8 mouse cellular contexts compared by ENCODE assay signal in the genomic region with DNA sequence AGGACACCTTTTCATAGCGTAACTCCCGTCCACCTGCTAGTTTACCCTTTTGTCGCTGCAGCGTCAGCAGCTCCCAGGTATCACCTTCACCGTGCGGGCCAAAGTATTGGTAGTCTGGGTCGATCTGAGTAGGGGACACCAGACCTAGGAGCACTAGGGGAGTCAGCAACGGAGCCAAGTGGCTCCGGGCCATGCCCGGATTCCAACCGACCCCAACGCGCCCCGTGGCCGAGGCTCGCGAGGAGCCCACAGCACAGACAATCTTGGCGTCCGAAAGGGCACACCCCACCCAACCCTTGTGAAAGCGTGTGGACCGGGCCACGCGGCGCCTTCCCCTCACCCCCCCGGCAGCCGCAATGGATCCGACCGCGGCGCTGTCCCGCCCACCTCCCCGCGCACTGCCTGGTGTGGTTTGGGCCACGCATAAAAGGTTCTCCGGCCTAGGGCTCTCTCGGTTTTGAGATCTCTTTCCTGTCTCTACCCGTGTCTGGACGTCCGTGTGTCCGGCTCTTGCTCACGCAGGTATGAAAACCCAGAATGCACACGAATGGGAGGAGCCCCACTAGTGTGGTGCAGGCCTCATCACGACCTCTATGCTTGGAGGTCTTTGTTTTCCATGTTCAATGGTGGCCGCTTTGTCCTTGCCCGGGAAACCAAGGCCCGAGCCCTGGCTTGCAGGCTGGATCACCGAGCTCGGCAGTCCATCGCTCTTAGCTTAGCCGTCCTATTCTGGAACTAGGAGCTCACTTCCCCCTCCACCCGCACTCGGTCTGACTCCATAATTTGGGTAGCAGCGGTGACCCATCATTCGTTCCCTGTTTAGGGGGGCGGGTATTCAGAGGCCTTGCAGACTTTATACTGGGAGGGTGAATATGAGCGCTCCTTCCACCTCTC. TPM values are rescaled to one million over a fixed set of nuclear protein-coding genes. Genes with fewer than 3 reads are reported as not detected.
A peak's percentile ranks its signal among the peaks of the same experiment; 100 is the strongest.
DNase-seq lines count a peak whose midpoint lies in the region; ATAC-seq lines count a peak whose summit lies in the region.

A gene (minus strand): TSS at position 193 of the 894 bp plus-strand sequence.
A gene (plus strand): TSS at position 347 of the 894 bp plus-strand sequence.
A gene (minus strand): TSS at position 527 of the 894 bp plus-strand sequence.

- no peaks in the 10 kb centered on the region for H3K27me3 ChIP-seq in embryonic facial prominence, embryonic 11.5 days (ENCODE audit: control insufficient read depth, insufficient read depth, low read length)
- H3K27me3 ChIP-seq in limb, embryonic 12.5 days: no peaks in the 10 kb centered on the region
- H3K27me3 ChIP-seq in midbrain, embryonic 12.5 days: no peaks in the 10 kb centered on the region

- H3K4me2 ChIP-seq in embryonic facial prominence, embryonic 11.5 days (ENCODE audit: low read depth, low read length): peak within 1 kb of the TSS; percentile 86
- peak within 1 kb of the TSS; percentile 90 for H3K4me2 ChIP-seq in limb, embryonic 12.5 days
- H3K4me2 ChIP-seq in midbrain, embryonic 12.5 days (replicated peaks): peak within 1 kb of the TSS; percentile 97

- ATAC-seq in embryonic facial prominence, embryonic 11.5 days (replicated peaks; ENCODE audit: insufficient number of reproducible peaks, low FRiP score, low TSS enrichment, low read depth): peak; percentile 53
- ATAC-seq in limb, embryonic 12.5 days (ENCODE audit: insufficient number of reproducible peaks, insufficient read depth, low FRiP score, low TSS enrichment, low read depth): peak; percentile 60
- ATAC-seq in midbrain, embryonic 12.5 days (ENCODE audit: low FRiP score, low read depth): peak; percentile 65

- no peaks in the 10 kb centered on the region for H3K9me3 ChIP-seq in embryonic facial prominence, embryonic 11.5 days (replicated peaks; ENCODE audit: control insufficient read depth, low read length)
- no peaks in the 10 kb centered on the region for H3K9me3 ChIP-seq in limb, embryonic 12.5 days
- no peaks in the 10 kb centered on the region for H3K9me3 ChIP-seq in midbrain, embryonic 12.5 days

- DNase-seq in 416B (ENCODE audit: low read depth): peak; percentile 77
- peak; percentile 63 for DNase-seq in adrenal gland, adult 8-10 months
- DNase-seq in embryonic facial prominence, embryonic 11.5 days (ENCODE audit: low spot score): peak; percentile 81
- peak; percentile 80 to 86 for DNase-seq in heart, adult 18-20 months
- DNase-seq in kidney, adult 11 months: peak; percentile 69
- DNase-seq in spleen, postnatal 36 days (ENCODE audit: low spot score in 2 of 2): peak; percentile 68 to 73

- peak within 1 kb of the TSS; percentile 78 for H3K27ac ChIP-seq in embryonic facial prominence, embryonic 11.5 days (replicated peaks; ENCODE audit: low read depth, low read length)
- H3K27ac ChIP-seq in limb, embryonic 12.5 days: peak within 1 kb of the TSS; percentile 89
- H3K27ac ChIP-seq in midbrain, embryonic 12.5 days (replicated peaks): peak within 1 kb of the TSS; percentile 76

- H3K9ac ChIP-seq in embryonic facial prominence, embryonic 11.5 days (replicated peaks; ENCODE audit: low read length): peak within 1 kb of the TSS; percentile 97
- H3K9ac ChIP-seq in limb, embryonic 12.5 days (replicated peaks): peak within 1 kb of the TSS; percentile 92
- H3K9ac ChIP-seq in midbrain, embryonic 12.5 days (replicated peaks): peak within 1 kb of the TSS; percentile 93

- H3K36me3 ChIP-seq in embryonic facial prominence, embryonic 11.5 days (replicated peaks; ENCODE audit: control insufficient read depth, insufficient read depth, low read depth, low read length): peaks cover 3% of the 10 kb centered on the region
- H3K36me3 ChIP-seq in limb, embryonic 12.5 days: peaks cover 36% of the 10 kb centered on the region
- H3K36me3 ChIP-seq in midbrain, embryonic 12.5 days: peaks cover 39% of the 10 kb centered on the region

- peak within 1 kb of the TSS; percentile 63 for H3K4me3 ChIP-seq in embryonic facial prominence, embryonic 11.5 days (ENCODE audit: low read depth, low read length)
- peak within 1 kb of the TSS; percentile 80 for H3K4me3 ChIP-seq in limb, embryonic 12.5 days (replicated peaks)
- peak within 1 kb of the TSS; percentile 80 for H3K4me3 ChIP-seq in midbrain, embryonic 12.5 days

- WGBS in embryonic facial prominence, embryonic 11.5 days: under 1% methylated on average over 49 of the region's 56 CpGs
- under 1% methylated on average over 56 of the region's 56 CpGs for WGBS in limb, embryonic 12.5 days
- WGBS in midbrain, embryonic 12.5 days: under 1% methylated on average over 56 of the region's 56 CpGs

- peaks cover 7% of the 10 kb centered on the region for H3K4me1 ChIP-seq in embryonic facial prominence, embryonic 11.5 days (ENCODE audit: control insufficient read depth, insufficient read depth, low read length)
- H3K4me1 ChIP-seq in limb, embryonic 12.5 days (replicated peaks): peaks cover 31% of the 10 kb centered on the region
- peaks cover 45% of the 10 kb centered on the region for H3K4me1 ChIP-seq in midbrain, embryonic 12.5 days

RNA-seq across cellular contexts. Expression of the first gene that starts in this region (rescaled TPM):
- total RNA-seq in adrenal gland, adult 8-10 months (2022): 1 to 10 TPM in 2 of 4 experiments, not detected in 2; 1.7 to 2.3 TPM
- not detected in 2 replicates for polyA plus RNA-seq in embryonic facial prominence, embryonic 11.5 days (2014; fragmentation: Nextera tagmentation; extraction: Ambion mirVana)
- total RNA-seq in heart, adult 18-20 months (2021): 1 to 10 TPM in 1 of 2 experiments, not detected in 1; 2.3 TPM
- not detected in 2 replicates for polyA plus RNA-seq in limb, embryonic 12.5 days (2016; fragmentation: Nextera tagmentation; extraction: Ambion mirVana)
- not detected in 2 replicates for polyA plus RNA-seq in midbrain, embryonic 12.5 days (2016; fragmentation: Nextera tagmentation; extraction: Ambion mirVana)

RNA-seq across cellular contexts. Expression of the second gene that starts in this region (rescaled TPM):
- total RNA-seq in adrenal gland, adult 8-10 months (2022): 100 to 1,000 TPM; 651 to 758 (median 708) TPM
- polyA plus RNA-seq in embryonic facial prominence, embryonic 11.5 days (2014; fragmentation: Nextera tagmentation; extraction: Ambion mirVana): 1,219 and 1,316 TPM in 2 replicates
- 100 to 1,000 TPM; 648 to 740 TPM for total RNA-seq in heart, adult 18-20 months (2021)
- polyA plus RNA-seq in limb, embryonic 12.5 days (2016; fragmentation: Nextera tagmentation; extraction: Ambion mirVana): 1,079 and 1,120 TPM in 2 replicates
- 1,292 and 1,309 TPM in 2 replicates for polyA plus RNA-seq in midbrain, embryonic 12.5 days (2016; fragmentation: Nextera tagmentation; extraction: Ambion mirVana)

RNA-seq across cellular contexts. Expression of the third gene that starts in this region (rescaled TPM):
- 100 to 1,000 TPM in 3 of 4 experiments, 10 to 100 TPM in 1; 89.0 to 142 (median 110) TPM for total RNA-seq in adrenal gland, adult 8-10 months (2022)
- 109 and 137 TPM in 2 replicates for polyA plus RNA-seq in embryonic facial prominence, embryonic 11.5 days (2014; fragmentation: Nextera tagmentation; extraction: Ambion mirVana)
- total RNA-seq in heart, adult 18-20 months (2021): 10 to 100 TPM; 45.6 to 48.4 TPM
- 105 and 122 TPM in 2 replicates for polyA plus RNA-seq in limb, embryonic 12.5 days (2016; fragmentation: Nextera tagmentation; extraction: Ambion mirVana)
- 91.9 and 98.7 TPM in 2 replicates for polyA plus RNA-seq in midbrain, embryonic 12.5 days (2016; fragmentation: Nextera tagmentation; extraction: Ambion mirVana)

Comparison
In these comparisons a context has a peak if more than half of its experiments do, and no peak if none do; other contexts are left out.
1. Peak in every context shown above with its lines: DNase-seq, ATAC-seq, H3K4me3 ChIP-seq and H3K27ac ChIP-seq.